Mouse (Mus musculus): ENCODE data around the gene Syk. TPM values are rescaled to one million over a fixed set of nuclear protein-coding genes. Genes with fewer than 3 reads are reported as not detected.

Gene Syk
- polyA plus RNA-seq (2015; fragmentation: Nextera tagmentation; extraction: Ambion mirVana), result 3.5 and 3.7 TPM in 2 replicates

DNA sequence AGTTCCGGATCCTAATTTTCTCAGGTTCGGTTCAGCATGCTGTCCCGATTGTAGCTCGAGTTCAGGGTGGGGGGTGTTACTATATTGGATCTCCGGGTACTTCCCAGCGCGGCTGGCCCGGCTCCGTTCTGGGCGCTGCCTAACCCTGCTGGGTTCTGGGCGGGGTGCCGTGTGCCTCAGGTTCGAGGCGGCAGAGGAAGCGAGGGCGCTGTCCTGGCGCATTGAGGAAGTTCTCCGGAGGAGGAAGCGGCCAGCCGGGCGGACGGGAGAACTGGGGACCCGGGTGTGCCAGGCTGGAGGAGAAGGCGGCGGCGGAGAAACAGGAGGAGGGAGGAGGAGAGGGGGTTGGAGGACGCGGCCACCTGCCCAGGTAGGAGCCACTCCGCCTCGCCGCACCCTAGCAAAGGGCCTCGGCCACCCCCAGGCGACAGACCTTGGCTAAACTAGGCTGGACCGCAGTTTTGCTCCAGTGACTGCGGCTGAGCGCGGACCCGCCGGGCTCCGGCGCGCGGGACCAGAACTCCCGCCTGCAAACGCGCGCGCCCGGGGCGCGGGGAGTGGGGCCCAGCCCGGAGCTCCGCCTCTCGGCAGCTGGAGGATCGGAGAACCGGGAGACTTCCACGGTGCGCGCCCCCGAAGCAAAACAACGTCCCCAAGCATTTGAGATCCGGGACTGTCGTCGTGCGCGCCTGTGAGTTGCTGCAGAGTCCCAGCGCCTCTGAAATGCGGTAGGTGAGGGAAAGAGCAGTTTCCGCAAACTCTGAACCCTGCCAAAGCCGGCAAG is at the start of gene Syk:
Syk (plus strand) TSS at position 296 of the 784 bp plus-strand sequence.
- no peak for ATAC-seq (ENCODE audit: insufficient number of reproducible peaks, insufficient read depth, low FRiP score, low TSS enrichment, low read depth)
- Histone ChIP-seq H3K4me2 (peak within 1 kb of the TSS; percentile 94), H3K27ac (no peak within 1 kb of the TSS), H3K36me3 (no peaks in the 10 kb centered on the region), H3K9me3 (no peaks in the 10 kb centered on the region), H3K4me1 (no peaks in the 10 kb centered on the region), H3K4me3 (peak within 1 kb of the TSS; percentile 66), H3K9ac (peak within 1 kb of the TSS; percentile 79), H3K27me3 (peaks cover 18% of the 10 kb centered on the region)
- WGBS, result under 1% methylated on average over 68 of the region's 70 CpGs

DNA sequence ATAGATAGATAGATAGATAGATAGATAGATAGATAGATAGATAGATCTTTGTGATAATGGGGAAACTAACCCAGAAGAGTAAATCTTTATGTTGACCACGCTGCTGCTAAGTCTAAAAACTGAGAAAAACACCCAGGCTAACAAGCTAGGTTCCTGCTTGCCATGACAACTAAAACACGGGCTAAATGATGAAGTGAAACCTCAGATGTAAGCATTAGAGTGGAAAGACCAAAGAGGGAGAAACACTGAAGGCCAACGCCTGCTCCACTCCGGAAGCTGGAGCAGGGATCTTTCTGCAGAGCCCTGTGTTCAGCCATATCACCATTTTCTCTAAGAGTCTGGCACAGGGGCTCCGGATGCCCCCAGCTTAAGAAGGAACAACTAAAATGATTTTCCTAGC is 49.3 kb upstream of the Syk start:
- peaks cover 6% of the 10 kb centered on the region for H3K4me1 ChIP-seq
- H3K9me3 ChIP-seq, result no peaks in the 10 kb centered on the region
- H3K36me3 ChIP-seq, result no peaks in the 10 kb centered on the region
- no peak overlapping the region for H3K9ac ChIP-seq
- H3K27ac ChIP-seq, result no peak overlapping the region
- no peak overlapping the region for H3K4me3 ChIP-seq
- no peak overlapping the region for H3K4me2 ChIP-seq
- ATAC-seq (ENCODE audit: insufficient number of reproducible peaks, insufficient read depth, low FRiP score, low TSS enrichment, low read depth), result no peak
- peaks cover 28% of the 10 kb centered on the region for H3K27me3 ChIP-seq
- WGBS, result 80% methylated on average over 5 of the region's 5 CpGs

DNA sequence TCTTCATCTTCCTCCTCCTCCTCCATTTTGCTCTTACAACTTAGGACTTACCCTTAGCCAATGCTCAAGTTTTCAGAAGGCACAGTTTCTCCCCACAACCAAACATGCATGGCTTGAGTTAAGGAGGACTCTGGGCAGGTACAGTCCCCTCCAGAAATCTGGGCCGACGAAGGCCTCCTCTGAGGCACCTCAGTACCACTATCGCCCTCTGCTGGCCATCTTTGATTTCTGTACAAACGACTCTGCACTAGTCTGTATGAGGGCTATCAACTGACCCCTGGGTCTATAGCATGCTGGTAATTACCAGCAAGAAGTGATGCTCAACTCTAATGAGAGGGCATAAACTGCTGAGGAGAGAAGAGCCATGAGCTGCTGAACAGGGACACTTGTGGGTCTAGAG is 47.4 kb upstream of the Syk start:
- WGBS, result 7% methylated on average over 4 of the region's 4 CpGs
- ATAC-seq (ENCODE audit: insufficient number of reproducible peaks, insufficient read depth, low FRiP score, low TSS enrichment, low read depth), result no peak

DNA sequence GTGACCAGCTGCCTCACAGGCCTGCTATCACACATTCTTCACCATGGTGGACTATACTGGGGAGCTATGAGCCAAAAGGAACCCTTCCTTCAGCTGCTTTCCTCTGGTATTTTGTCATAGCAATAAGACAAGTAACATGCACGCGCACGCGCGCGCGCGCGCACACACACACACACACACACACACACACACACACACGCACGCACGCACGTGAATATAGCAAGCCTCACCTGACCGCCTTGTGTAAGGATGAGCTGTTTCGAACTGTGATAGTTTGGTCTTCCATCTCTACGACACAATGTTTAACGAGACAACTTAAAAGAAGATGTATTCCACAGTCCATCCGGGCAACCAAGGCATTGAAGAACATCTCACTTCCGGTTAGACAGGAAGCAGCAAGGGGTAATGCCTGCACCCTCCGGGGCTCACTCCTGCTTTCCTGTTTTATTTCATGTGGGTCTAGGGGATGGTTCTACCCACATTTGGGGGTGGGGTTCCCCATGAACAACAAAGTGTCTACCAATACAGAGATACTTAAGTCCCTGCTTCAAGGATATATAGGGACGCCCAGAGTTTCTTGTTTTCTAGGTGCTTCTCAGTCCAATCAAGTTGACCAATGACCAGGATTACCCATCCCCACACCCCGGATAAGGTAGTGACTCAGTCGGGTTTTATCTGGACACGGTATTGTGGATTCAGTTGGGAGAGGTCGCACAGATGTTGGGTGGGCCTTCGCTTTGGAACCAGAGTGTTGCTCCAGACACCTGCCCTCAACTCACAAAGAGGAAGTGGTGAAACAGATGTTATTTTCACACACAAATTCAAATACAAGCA is 45.0 kb upstream of the Syk start:
- peaks cover 12% of the 10 kb centered on the region; the same call in 1 of the 2 replicates for H3K4me1 ChIP-seq
- WGBS, result 96% methylated on average over 26 of the region's 26 CpGs
- H3K9me3 ChIP-seq, result no peaks in the 10 kb centered on the region
- ATAC-seq (ENCODE audit: insufficient number of reproducible peaks, insufficient read depth, low FRiP score, low TSS enrichment, low read depth), result no peak
- no peak overlapping the region for H3K4me3 ChIP-seq
- peaks cover 10% of the 10 kb centered on the region for H3K27me3 ChIP-seq
- H3K9ac ChIP-seq, result no peak overlapping the region
- H3K36me3 ChIP-seq, result no peaks in the 10 kb centered on the region
- no peak overlapping the region for H3K27ac ChIP-seq
- H3K4me2 ChIP-seq, result no peak overlapping the region

More for the DNA sequence above, 47.4 kb upstream of the Syk start:
- H3K4me1 ChIP-seq, result peaks cover under 1% of the 10 kb centered on the region
- H3K27me3 ChIP-seq, result peaks cover 10% of the 10 kb centered on the region
- H3K4me2 ChIP-seq, result no peak overlapping the region
- H3K9me3 ChIP-seq, result no peaks in the 10 kb centered on the region
- no peaks in the 10 kb centered on the region for H3K36me3 ChIP-seq
- H3K27ac ChIP-seq, result no peak overlapping the region
- H3K9ac ChIP-seq, result no peak overlapping the region
- no peak overlapping the region for H3K4me3 ChIP-seq

DNA sequence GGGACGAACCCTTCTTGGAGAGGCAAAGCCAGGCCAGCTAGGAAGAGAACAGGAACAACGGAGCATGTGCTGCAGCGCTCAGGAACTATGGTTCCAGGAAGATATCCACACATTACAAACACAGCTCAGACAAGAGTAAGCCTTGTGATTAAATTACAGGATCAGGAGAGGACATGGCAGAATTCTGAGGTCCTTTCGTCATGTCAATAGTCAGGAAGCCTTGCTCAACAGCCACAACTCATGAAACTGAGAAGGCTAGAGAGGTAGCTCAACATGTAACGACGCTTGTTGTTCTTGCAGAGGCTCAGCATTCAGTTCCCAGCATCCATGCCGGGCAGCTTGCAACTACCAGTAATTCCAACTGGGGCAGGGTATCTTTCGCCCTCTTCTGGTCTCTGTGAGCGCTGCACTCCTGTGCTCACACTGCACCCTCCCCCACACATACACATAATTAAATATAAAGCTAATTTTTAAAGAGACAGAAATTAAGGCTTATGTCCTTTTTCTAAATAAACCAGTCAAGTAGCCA is 44.3 kb upstream of the Syk start:
- no peak overlapping the region for H3K9ac ChIP-seq
- H3K27ac ChIP-seq, result no peak overlapping the region
- peaks cover 10% of the 10 kb centered on the region for H3K27me3 ChIP-seq
- H3K9me3 ChIP-seq, result no peaks in the 10 kb centered on the region
- H3K4me3 ChIP-seq, result no peak overlapping the region
- peaks cover 13% of the 10 kb centered on the region; the same call in 1 of the 2 replicates for H3K4me1 ChIP-seq
- ATAC-seq (ENCODE audit: insufficient number of reproducible peaks, insufficient read depth, low FRiP score, low TSS enrichment, low read depth), result no peak
- 89% methylated on average over 9 of the region's 9 CpGs for WGBS
- H3K36me3 ChIP-seq, result no peaks in the 10 kb centered on the region
- H3K4me2 ChIP-seq, result no peak overlapping the region

DNA sequence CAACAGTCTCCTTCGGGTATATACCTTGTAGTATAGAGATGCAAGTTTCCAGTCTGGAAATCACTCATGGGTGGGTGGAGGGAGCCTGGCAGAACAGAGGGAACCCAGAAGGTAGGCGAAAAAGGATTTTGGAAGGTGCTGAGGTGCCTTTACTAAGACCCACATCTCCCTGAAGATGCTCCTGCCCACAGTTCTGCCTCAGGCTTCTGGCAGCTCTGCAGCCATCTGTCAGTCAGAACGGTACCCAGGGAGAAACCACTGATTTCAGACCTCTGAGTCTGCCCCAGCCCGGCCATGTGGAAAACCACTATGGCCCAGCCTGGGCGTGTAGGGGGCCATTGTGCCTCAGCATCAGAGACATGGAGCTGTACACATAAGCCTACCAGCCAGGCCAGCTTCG is 43.5 kb upstream of the Syk start:
- Histone ChIP-seq H3K9me3 (no peaks in the 10 kb centered on the region), H3K4me2 (no peak overlapping the region), H3K4me3 (no peak overlapping the region), H3K36me3 (no peaks in the 10 kb centered on the region), H3K27me3 (peaks cover 5% of the 10 kb centered on the region), H3K9ac (no peak overlapping the region), H3K4me1 (peaks cover 13% of the 10 kb centered on the region; the same call in 1 of the 2 replicates), H3K27ac (no peak overlapping the region)
- ATAC-seq (ENCODE audit: insufficient number of reproducible peaks, insufficient read depth, low FRiP score, low TSS enrichment, low read depth), result no peak
- 82% methylated on average over 6 of the region's 6 CpGs for WGBS

DNA sequence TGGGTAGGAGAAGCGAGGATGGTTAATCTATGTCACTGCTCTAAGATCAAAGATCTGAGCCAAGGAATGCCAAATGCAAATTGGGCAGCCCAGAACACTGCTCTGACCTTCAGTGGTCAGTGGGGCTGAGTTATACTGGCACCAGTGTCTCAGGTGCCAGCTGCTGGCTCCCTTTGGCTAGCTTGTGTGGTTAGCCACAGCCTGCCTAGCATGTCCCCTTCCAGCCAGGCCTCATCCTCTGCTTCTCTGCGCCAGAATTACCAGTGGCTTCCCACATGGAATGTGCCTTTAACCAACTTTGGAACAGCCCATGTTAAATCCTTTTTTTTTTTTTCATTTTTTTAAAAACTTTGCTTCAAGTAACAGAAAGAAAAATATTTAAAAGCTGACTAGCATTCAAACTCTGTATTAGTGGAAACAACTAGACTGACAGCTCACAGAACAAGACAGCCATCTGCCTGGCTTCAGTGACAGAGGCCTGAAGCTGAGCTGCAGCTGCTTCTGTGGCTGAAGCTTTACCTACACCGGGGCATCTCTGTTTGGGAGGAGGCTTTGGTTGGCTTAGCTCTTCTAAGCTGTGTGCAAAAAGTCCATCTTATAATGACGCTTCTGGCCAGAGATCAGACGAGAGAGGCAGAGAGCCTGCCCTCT is 41.5 kb upstream of the Syk start:
- no peak for ATAC-seq (ENCODE audit: insufficient number of reproducible peaks, insufficient read depth, low FRiP score, low TSS enrichment, low read depth)
- Histone ChIP-seq H3K4me3 (no peak overlapping the region), H3K36me3 (no peaks in the 10 kb centered on the region), H3K4me2 (no peak overlapping the region), H3K27me3 (no peaks in the 10 kb centered on the region), H3K4me1 (peaks cover 13% of the 10 kb centered on the region; the same call in 1 of the 2 replicates), H3K27ac (peak overlapping the region; percentile 72), H3K9ac (no peak overlapping the region), H3K9me3 (no peaks in the 10 kb centered on the region)
- WGBS, result 62% methylated on average over 5 of the region's 5 CpGs

DNA sequence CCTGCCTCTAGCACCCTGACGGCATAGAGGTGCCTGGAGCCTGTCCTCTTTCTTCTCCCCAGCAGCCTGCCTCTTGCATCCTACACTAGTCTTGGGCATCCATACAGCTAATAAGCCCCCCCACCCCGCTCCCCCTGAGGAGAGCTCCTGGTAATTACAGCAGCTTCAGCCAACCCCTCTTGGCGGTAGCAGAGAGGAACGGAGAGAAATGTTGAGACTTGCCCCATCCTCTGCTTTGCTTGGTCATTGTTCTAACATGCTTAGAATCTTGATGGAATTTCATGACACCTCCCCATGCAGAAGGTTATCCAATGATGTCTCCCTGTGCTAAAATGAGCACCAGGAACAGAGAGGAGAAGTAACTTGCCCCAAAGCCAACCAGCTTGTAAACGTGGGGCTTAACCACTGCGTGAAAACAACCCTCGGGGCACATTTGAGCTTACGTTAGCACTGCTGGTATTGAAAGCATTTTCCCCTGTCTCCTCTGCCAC is 40.9 kb upstream of the Syk start:
- H3K4me2 ChIP-seq, result no peak overlapping the region
- peak; percentile 56; the same call in 1 of the 2 replicates for ATAC-seq (ENCODE audit: insufficient number of reproducible peaks, insufficient read depth, low FRiP score, low TSS enrichment, low read depth)
- no peaks in the 10 kb centered on the region for H3K9me3 ChIP-seq
- peaks cover 13% of the 10 kb centered on the region; the same call in 1 of the 2 replicates for H3K4me1 ChIP-seq
- 46% methylated on average over 8 of the region's 8 CpGs for WGBS
- H3K36me3 ChIP-seq, result no peaks in the 10 kb centered on the region
- H3K27ac ChIP-seq, result peak overlapping the region; percentile 72
- no peak overlapping the region for H3K9ac ChIP-seq
- no peak overlapping the region for H3K4me3 ChIP-seq
- H3K27me3 ChIP-seq, result no peaks in the 10 kb centered on the region

DNA sequence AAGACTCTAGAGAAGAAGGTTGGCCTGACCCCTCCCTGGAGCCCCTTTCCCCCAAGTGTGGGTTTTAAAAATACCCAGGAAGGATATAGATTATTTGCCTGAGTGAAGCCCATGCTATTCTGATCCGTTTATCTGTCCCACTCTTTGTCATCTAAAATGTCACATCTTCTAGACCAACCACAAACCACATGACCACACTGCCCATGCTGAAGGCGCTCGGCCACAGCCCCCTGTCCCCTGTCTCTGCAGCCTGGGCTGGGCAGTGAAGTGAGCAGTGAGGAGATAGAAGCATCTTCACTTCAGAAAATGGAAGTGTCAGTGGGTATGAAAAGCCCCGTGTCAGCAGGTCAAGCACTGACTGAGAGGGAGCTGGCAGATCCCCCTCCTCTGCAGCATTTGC is 40.3 kb upstream of the Syk start:
- no peaks in the 10 kb centered on the region for H3K27me3 ChIP-seq
- no peaks in the 10 kb centered on the region for H3K36me3 ChIP-seq
- H3K9me3 ChIP-seq, result no peaks in the 10 kb centered on the region
- WGBS, result 68% methylated on average over 4 of the region's 4 CpGs
- H3K27ac ChIP-seq, result peak overlapping the region; percentile 53; the same call in 1 of the 2 replicates
- ATAC-seq (ENCODE audit: insufficient number of reproducible peaks, insufficient read depth, low FRiP score, low TSS enrichment, low read depth), result no peak
- no peak overlapping the region for H3K9ac ChIP-seq
- H3K4me2 ChIP-seq, result no peak overlapping the region
- peaks cover 13% of the 10 kb centered on the region; the same call in 1 of the 2 replicates for H3K4me1 ChIP-seq
- H3K4me3 ChIP-seq, result no peak overlapping the region

DNA sequence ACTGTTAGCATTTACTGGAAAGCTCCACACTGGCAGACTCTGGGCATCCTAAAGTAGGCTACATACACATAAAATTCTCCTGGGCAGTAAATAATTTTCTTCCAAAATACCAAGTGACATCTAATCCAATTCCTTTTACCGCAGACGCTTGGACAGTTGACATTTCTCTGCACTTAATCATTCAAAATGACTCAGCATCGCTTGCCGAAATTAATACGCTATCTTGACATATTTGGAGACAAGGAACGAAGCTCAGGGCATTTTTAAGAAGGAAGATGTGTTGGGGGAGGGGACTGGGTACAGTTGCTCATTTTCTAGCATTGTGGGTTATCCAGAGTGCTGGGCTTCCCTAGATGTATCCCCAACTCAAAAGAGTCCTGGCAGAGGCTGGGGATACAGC is 36.7 kb upstream of the Syk start:
- H3K4me3 ChIP-seq, result no peak overlapping the region
- WGBS, result 61% methylated on average over 6 of the region's 6 CpGs
- H3K9ac ChIP-seq, result no peak overlapping the region
- H3K36me3 ChIP-seq, result no peaks in the 10 kb centered on the region
- no peak for ATAC-seq (ENCODE audit: insufficient number of reproducible peaks, insufficient read depth, low FRiP score, low TSS enrichment, low read depth)
- H3K4me2 ChIP-seq, result no peak overlapping the region
- H3K27ac ChIP-seq, result no peak overlapping the region
- H3K4me1 ChIP-seq, result peaks cover 13% of the 10 kb centered on the region; the same call in 1 of the 2 replicates
- H3K27me3 ChIP-seq, result no peaks in the 10 kb centered on the region
- no peaks in the 10 kb centered on the region; the same call in 1 of the 2 replicates for H3K9me3 ChIP-seq

DNA sequence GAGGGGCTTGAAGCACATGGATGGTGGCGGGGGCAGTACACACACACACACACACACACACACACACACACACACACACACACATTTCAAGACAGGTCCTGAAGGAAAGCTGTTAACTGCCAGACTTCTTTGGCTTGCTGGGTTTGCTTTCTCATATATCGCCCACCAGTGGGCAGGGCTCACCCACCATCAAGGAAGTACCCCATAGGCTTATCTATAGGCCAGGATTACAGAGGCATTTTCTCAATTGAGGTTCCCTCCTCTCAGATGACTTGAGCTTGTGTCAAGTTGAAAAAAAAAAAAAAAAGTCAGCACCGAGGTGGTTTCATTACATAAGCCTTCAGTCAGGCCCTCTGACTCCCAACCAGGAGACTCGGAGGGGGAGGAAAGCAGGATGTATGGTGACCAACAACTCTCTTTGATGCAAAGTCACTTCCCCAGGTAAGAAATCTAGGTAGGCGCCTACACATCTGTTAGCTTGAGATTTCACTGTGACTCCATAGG is 32.2 kb upstream of the Syk start:
- Histone ChIP-seq H3K36me3 (no peaks in the 10 kb centered on the region), H3K9ac (no peak overlapping the region), H3K4me2 (no peak overlapping the region), H3K9me3 (no peaks in the 10 kb centered on the region; the same call in 1 of the 2 replicates), H3K4me1 (no peaks in the 10 kb centered on the region), H3K27me3 (no peaks in the 10 kb centered on the region), H3K27ac (no peak overlapping the region), H3K4me3 (no peak overlapping the region)
- 60% methylated on average over 5 of the region's 5 CpGs for WGBS
- ATAC-seq (ENCODE audit: insufficient number of reproducible peaks, insufficient read depth, low FRiP score, low TSS enrichment, low read depth), result no peak

All from embryonic facial prominence, embryonic 13.5 days (tissue).